ENCODE assay signal across 32 mouse cellular contexts in the genomic region with DNA sequence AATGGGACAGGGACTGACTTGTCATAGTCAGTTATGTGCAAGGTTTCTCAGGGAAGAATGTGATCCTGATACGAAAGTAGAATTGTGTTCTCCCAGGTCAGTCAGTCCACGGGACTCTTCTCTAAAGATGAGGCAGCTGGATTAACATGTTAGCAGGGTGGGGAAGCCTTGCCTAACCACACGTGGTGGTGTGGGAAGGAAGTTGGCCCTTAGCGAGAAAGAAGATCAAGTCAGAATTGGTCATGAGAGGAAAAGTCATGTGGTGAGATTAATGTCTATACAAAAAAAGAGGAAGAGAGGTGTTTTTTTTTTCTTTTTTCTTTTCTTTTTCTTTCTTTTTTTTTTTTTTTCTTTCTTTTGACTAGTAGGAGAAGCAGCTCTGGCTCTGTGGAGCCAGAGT. TPM values are rescaled to one million over a fixed set of nuclear protein-coding genes. Genes with fewer than 3 reads are reported as not detected.
DNase-seq lines count a peak whose midpoint lies in the region; ATAC-seq and TF ChIP-seq lines count a peak whose summit lies in the region.
"Had no signal": no experiment of that assay in that cellular context is flagged by ENCODE, and none has a peak within 500 bp of the region (broad histone marks: within the 10 kb centered on the region; RNA-seq: fewer than 3 reads in every experiment).

No protein-coding gene starts in this region.

- WGBS in midbrain, postnatal 0 days: 71% methylated on average over 4 of the region's 4 CpGs

- TF ChIP-seq CTCF in midbrain, postnatal 0 days (IDR thresholded peaks at IDR 0.05): no peak

- H3K4me2 ChIP-seq in midbrain, postnatal 0 days (ENCODE audit: low read depth, low read length, poor library complexity, severe bottlenecking): no peak overlapping the region
- H3K4me2 ChIP-seq: hindbrain, embryonic 15.5 days; intestine, embryonic 15.5 days; limb, embryonic 12.5 days; liver, embryonic 13.5 days; lung, embryonic 14.5 days; midbrain, embryonic 12.5 days had no signal

- H3K9ac ChIP-seq in midbrain, postnatal 0 days (replicated peaks; ENCODE audit: low read length, poor library complexity, severe bottlenecking): no peak overlapping the region
- H3K9ac ChIP-seq: hindbrain, embryonic 15.5 days; intestine, embryonic 15.5 days; limb, embryonic 12.5 days; liver, embryonic 13.5 days; lung, embryonic 14.5 days; midbrain, embryonic 12.5 days had no signal

- no peak overlapping the region for H3K27ac ChIP-seq in midbrain, postnatal 0 days (ENCODE audit: low read depth, low read length)
- H3K27ac ChIP-seq: forebrain, embryonic 10.5 days; hindbrain, embryonic 15.5 days; intestine, embryonic 15.5 days; limb, embryonic 12.5 days; liver, embryonic 13.5 days; midbrain, embryonic 12.5 days; stomach, postnatal 0 days had no signal

- H3K27me3 ChIP-seq in megakaryocyte, embryonic 14.5 days (replicated peaks): peaks cover 15% of the 10 kb centered on the region
- no peaks in the 10 kb centered on the region for H3K27me3 ChIP-seq in midbrain, postnatal 0 days (ENCODE audit: insufficient read depth, low read length)
- H3K27me3 ChIP-seq: hindbrain, embryonic 15.5 days; intestine, embryonic 15.5 days had no signal

- no peaks in the 10 kb centered on the region for H3K36me3 ChIP-seq in megakaryocyte, embryonic 14.5 days (replicated peaks; ENCODE audit: low read length)
- H3K36me3 ChIP-seq in midbrain, postnatal 0 days (ENCODE audit: insufficient read depth, low read length): no peaks in the 10 kb centered on the region
- H3K36me3 ChIP-seq: forebrain, embryonic 10.5 days; hindbrain, embryonic 15.5 days; intestine, embryonic 15.5 days; limb, embryonic 12.5 days; liver, embryonic 13.5 days; midbrain, embryonic 12.5 days had no signal

- H3K4me3 ChIP-seq in megakaryocyte, embryonic 14.5 days (replicated peaks): peak overlapping the region; percentile 19
- no peak overlapping the region for H3K4me3 ChIP-seq in midbrain, postnatal 0 days (ENCODE audit: low read depth, low read length)
- H3K4me3 ChIP-seq: forebrain, embryonic 10.5 days; hindbrain, embryonic 15.5 days; intestine, embryonic 15.5 days; limb, embryonic 12.5 days; liver, embryonic 13.5 days; midbrain, embryonic 12.5 days had no signal

- peaks cover 70% of the 10 kb centered on the region for H3K4me1 ChIP-seq in megakaryocyte, embryonic 14.5 days
- no peaks in the 10 kb centered on the region for H3K4me1 ChIP-seq in midbrain, postnatal 0 days (ENCODE audit: insufficient read depth, low read length)

- intact Hi-C loops in gastrocnemius, postnatal 14 days (cut with DNase I; ENCODE audit: low total_unique reads): no loop called here

- peak; percentile 91 for ATAC-seq in common myeloid progenitor, adult 5-6 weeks (replicated peaks; ENCODE audit: low read depth, poor library complexity, severe bottlenecking)
- ATAC-seq in midbrain, postnatal 0 days (ENCODE audit: low FRiP score): no peak
- ATAC-seq: forebrain, embryonic 16.5 days; intestine, embryonic 15.5 days had no signal

- peak; percentile 13 for DNase-seq in thymus, postnatal 0 days (ENCODE audit: low spot score)
- DNase-seq in thymus, adult 18-20 months: no peak
- DNase-seq in gastrocnemius, postnatal 14 days: no peak
- no peak for DNase-seq in midbrain, postnatal 0 days (ENCODE audit: low spot score)
- no peak for DNase-seq in right cerebral cortex, postnatal 36 days (ENCODE audit: low spot score in 2 of 2)
- DNase-seq: adrenal gland, postnatal 25 days; cerebellum, adult 11 months; cerebellum, adult 9-11 months; gastrocnemius, postnatal 36 days; heart, postnatal 4 days; kidney, adult 9 months; kidney, postnatal 14 days; liver, embryonic 13.5 days; lung, embryonic 14.5 days; right cerebral cortex, postnatal 4 days had no signal

- peaks cover 6% of the 10 kb centered on the region for H3K9me3 ChIP-seq in megakaryocyte, embryonic 14.5 days
- H3K9me3 ChIP-seq in midbrain, postnatal 0 days (ENCODE audit: low read length): no peaks in the 10 kb centered on the region
- H3K9me3 ChIP-seq: forebrain, embryonic 10.5 days; hindbrain, embryonic 15.5 days; intestine, embryonic 15.5 days; limb, embryonic 12.5 days; liver, embryonic 13.5 days; midbrain, embryonic 12.5 days had no signal

RNA-seq across cellular contexts. Expression of a gene that starts 12.0 kb away (rescaled TPM):
- 16.4 and 17.9 TPM in 2 replicates for polyA plus RNA-seq in thymus, postnatal 0 days (2015; fragmentation: Nextera tagmentation; extraction: Ambion mirVana)
- total RNA-seq in common myeloid progenitor, adult 5-6 weeks (2017): 12.3 and 16.7 TPM in 2 replicates
- 10.6 and 10.9 TPM in 2 replicates for polyA plus RNA-seq in megakaryocyte, embryonic 14.5 days (2012; ENCODE audit: insufficient read depth, low replicate concordance)
- total RNA-seq in gastrocnemius, postnatal 14 days (2021): 1 to 10 TPM; 4.8 to 6.2 TPM
- total RNA-seq in midbrain, postnatal 0 days (2014; rRNA removed): 73.9 and 74.7 TPM in 2 replicates
- 52.6 and 59.3 TPM in 2 replicates for polyA plus RNA-seq in midbrain, postnatal 0 days (2015; fragmentation: Nextera tagmentation; extraction: Ambion mirVana)

RNA-seq across cellular contexts. Expression of a gene that starts 40.4 kb away (rescaled TPM):
- polyA plus RNA-seq in thymus, postnatal 0 days (2015; fragmentation: Nextera tagmentation; extraction: Ambion mirVana): not detected in 2 replicates
- not detected in 2 replicates for total RNA-seq in common myeloid progenitor, adult 5-6 weeks (2017)
- not detected in 2 replicates for polyA plus RNA-seq in megakaryocyte, embryonic 14.5 days (2012; ENCODE audit: insufficient read depth, low replicate concordance)
- not detected for total RNA-seq in gastrocnemius, postnatal 14 days (2021)
- not detected in 2 replicates for total RNA-seq in midbrain, postnatal 0 days (2014; rRNA removed)
- not detected in 2 replicates for polyA plus RNA-seq in midbrain, postnatal 0 days (2015; fragmentation: Nextera tagmentation; extraction: Ambion mirVana)
- total RNA-seq: adrenal gland, postnatal 25 days; gastrocnemius, postnatal 36 days; heart, postnatal 4 days; layer of hippocampus, adult 18-20 months; layer of hippocampus, postnatal 14 days; left cerebral cortex, adult 8-10 months had no signal
- polyA plus RNA-seq: cortical plate, adult 2 months; embryonic facial prominence, embryonic 11.5 days; forebrain, embryonic 10.5 days; forebrain, embryonic 16.5 days; heart, embryonic 16.5 days; hindbrain, embryonic 15.5 days; intestine, embryonic 15.5 days; limb, embryonic 12.5 days; liver, embryonic 13.5 days; lung, embryonic 14.5 days; midbrain, embryonic 12.5 days; neural tube, embryonic 11.5 days; stomach, postnatal 0 days; urinary bladder, adult 2 months had no signal

RNA-seq across cellular contexts. Expression of a gene that starts 51.4 kb away (rescaled TPM):
- polyA plus RNA-seq in thymus, postnatal 0 days (2015; fragmentation: Nextera tagmentation; extraction: Ambion mirVana): 1,727 and 1,921 TPM in 2 replicates
- 41.8 and 47.5 TPM in 2 replicates for total RNA-seq in common myeloid progenitor, adult 5-6 weeks (2017)
- polyA plus RNA-seq in megakaryocyte, embryonic 14.5 days (2012; ENCODE audit: insufficient read depth, low replicate concordance): 8.0 and 101 TPM in 2 replicates
- total RNA-seq in gastrocnemius, postnatal 14 days (2021): 10 to 100 TPM; 18.5 to 21.2 TPM
- 89.2 and 104 TPM in 2 replicates for total RNA-seq in midbrain, postnatal 0 days (2014; rRNA removed)
- 126 and 131 TPM in 2 replicates for polyA plus RNA-seq in midbrain, postnatal 0 days (2015; fragmentation: Nextera tagmentation; extraction: Ambion mirVana)
